Mouse (Mus musculus) thymus, adult 2 months (tissue): ENCODE measurements around the gene Plcd3. TPM values are rescaled to one million over a fixed set of nuclear protein-coding genes. Genes with fewer than 3 reads are reported as not detected.

Source experiments
- DNase-seq: peaks from one replicate; pipeline ENCODE4 v3.0.0; 2021
- H3K27ac ChIP-seq: fragments of 200-500 bp; 2 replicates; pipeline ENCODE4 v1.5.1; 2012; ENCODE audit warnings: low read length, control low read depth; ENCODE audit not compliant: control insufficient read depth, insufficient read depth
- H3K27me3 ChIP-seq: fragments of 200-500 bp; 2 replicates; pipeline ENCODE4 v1.6.1; 2012; ENCODE audit warnings: mild to moderate bottlenecking, low read length, moderate library complexity, mixed read lengths; ENCODE audit not compliant: control insufficient read depth, insufficient read depth
- H3K36me3 ChIP-seq: fragments of 200-500 bp; 2 replicates; pipeline ENCODE4 v1.6.1; 2012; ENCODE audit warnings: mild to moderate bottlenecking, low read length, moderate library complexity; ENCODE audit not compliant: control insufficient read depth, insufficient read depth
- H3K4me1 ChIP-seq: fragments of 200-500 bp; replicated peaks from 2 replicates; pipeline ENCODE4 v1.6.1; 2012; ENCODE audit warnings: low read length; ENCODE audit not compliant: control insufficient read depth, insufficient read depth
- H3K4me3 ChIP-seq: fragments of 200-500 bp; 2 replicates; pipeline ENCODE4 v1.5.1; 2012; ENCODE audit warnings: mild to moderate bottlenecking, low read length, control low read depth, moderate library complexity; ENCODE audit not compliant: control insufficient read depth, insufficient read depth
- CTCF ChIP-seq: fragments of 200-500 bp; IDR thresholded peaks from 2 replicates; pipeline ENCODE4 v1.5.1; 2012; ENCODE audit warnings: mild to moderate bottlenecking, control low read depth, low read length, moderate library complexity, borderline replicate concordance; ENCODE audit not compliant: control insufficient read depth, poor library complexity, insufficient read depth; ENCODE audit errors: extremely low read depth
- POLR2A ChIP-seq: fragments of 200-500 bp; IDR thresholded peaks from 2 replicates; pipeline ENCODE4 v1.6.1; 2012; ENCODE audit warnings: mild to moderate bottlenecking, low read length, control low read depth, moderate library complexity; ENCODE audit not compliant: control insufficient read depth, poor library complexity, insufficient read depth; ENCODE audit errors: extremely low read depth
- WGBS: fragments of 180-500 bp; shearing (Covaris S2); methylation state at CpG from one replicate; pipeline ENCODE4 v1.1.7; 2018; 5-methylcytosine and 5-hydroxymethylcytosine counted together
- polyA plus RNA-seq: library from polyadenylated mRNA; depleted of rRNA; stranded (reverse); fragments of >200 nt; gene quantifications from 2 replicates; pipeline ENCODE4 v1.2.3, GENCODE M21; 2012

Plcd3 gene
- polyA plus RNA-seq, 1 experiment: 5.4 TPM

- no peaks in the 10 kb centered on the region for H3K4me1 ChIP-seq
- H3K27me3 ChIP-seq: no peaks in the 10 kb centered on the region
- no peak overlapping the region for H3K27ac ChIP-seq
- over 99% methylated on average over 7 of the region's 7 CpGs for WGBS
- H3K4me3 ChIP-seq: no peak overlapping the region
- TF ChIP-seq POLR2A (no peak), CTCF (no peak)
- H3K36me3 ChIP-seq: peaks cover 59% of the 10 kb centered on the region
- DNase-seq: no peak
These were observed 44.8 kb downstream of the Plcd3 start for GRCm38 (mm10) chr11:103056636-103057035.

GRCm38 (mm10) chr11:103054798-103055197 lies 46.7 kb downstream of the Plcd3 start:
- Histone ChIP-seq H3K27me3 (no peaks in the 10 kb centered on the region), H3K36me3 (peaks cover 47% of the 10 kb centered on the region), H3K27ac (no peak overlapping the region), H3K4me1 (no peaks in the 10 kb centered on the region), H3K4me3 (no peak overlapping the region)
- TF ChIP-seq CTCF: 0 out of 2 replicates have a peak, but pooled peaks have one; percentile 41
- TF ChIP-seq POLR2A: no peak
- peak; percentile 74 for DNase-seq
- 54% methylated on average over 6 of the region's 6 CpGs for WGBS

GRCm38 (mm10) chr11:103053191-103054076 lies 48.0 kb downstream of the Plcd3 start:
- no peak for DNase-seq
- H3K27ac ChIP-seq: no peak overlapping the region
- H3K4me1 ChIP-seq: no peaks in the 10 kb centered on the region
- WGBS: 91% methylated on average over 18 of the region's 18 CpGs
- TF ChIP-seq CTCF (no peak), POLR2A (no peak)
- no peak overlapping the region for H3K4me3 ChIP-seq
- H3K36me3 ChIP-seq: peaks cover 35% of the 10 kb centered on the region
- no peaks in the 10 kb centered on the region for H3K27me3 ChIP-seq

- H3K4me1 ChIP-seq: no peaks in the 10 kb centered on the region
- 95% methylated on average over 6 of the region's 6 CpGs for WGBS
- H3K27ac ChIP-seq: no peak overlapping the region
- no peak overlapping the region for H3K4me3 ChIP-seq
- no peaks in the 10 kb centered on the region for H3K27me3 ChIP-seq
- DNase-seq: no peak
- TF ChIP-seq CTCF (no peak), POLR2A (no peak)
- peaks cover 29% of the 10 kb centered on the region for H3K36me3 ChIP-seq
These were observed 49.4 kb downstream of the Plcd3 start for GRCm38 (mm10) chr11:103052078-103052477.

GRCm38 (mm10) chr11:103051249-103051691 lies 50.2 kb downstream of the Plcd3 start:
- Histone ChIP-seq H3K4me3 (no peak overlapping the region), H3K4me1 (no peaks in the 10 kb centered on the region), H3K27ac (no peak overlapping the region), H3K27me3 (no peaks in the 10 kb centered on the region), H3K36me3 (peaks cover 28% of the 10 kb centered on the region)
- TF ChIP-seq POLR2A (no peak), CTCF (no peak)
- WGBS: 95% methylated on average over 8 of the region's 8 CpGs
- no peak for DNase-seq

- H3K36me3 ChIP-seq: peaks cover 27% of the 10 kb centered on the region
- H3K27ac ChIP-seq: no peak overlapping the region
These were observed 51.3 kb downstream of the Plcd3 start for GRCm38 (mm10) chr11:103050153-103050552.

GRCm38 (mm10) chr11:103049611-103050010 lies 51.8 kb downstream of the Plcd3 start:
- 77% methylated on average over 5 of the region's 5 CpGs for WGBS
- Histone ChIP-seq H3K4me3 (no peak overlapping the region), H3K36me3 (peaks cover 27% of the 10 kb centered on the region), H3K4me1 (no peaks in the 10 kb centered on the region), H3K27ac (no peak overlapping the region), H3K27me3 (no peaks in the 10 kb centered on the region)
- no peak for DNase-seq
- TF ChIP-seq CTCF (no peak), POLR2A (no peak)

More at GRCm38 (mm10) chr11:103050153-103050552, 51.3 kb downstream of the Plcd3 start:
- 96% methylated on average over 9 of the region's 9 CpGs for WGBS
- H3K4me1 ChIP-seq: no peaks in the 10 kb centered on the region
- H3K4me3 ChIP-seq: no peak overlapping the region
- DNase-seq: no peak
- no peaks in the 10 kb centered on the region for H3K27me3 ChIP-seq
- no peak for TF ChIP-seq POLR2A
- no peak for TF ChIP-seq CTCF
